Mouse (Mus musculus): ENCODE measurements around the gene Atp10a. TPM values are rescaled to one million over a fixed set of nuclear protein-coding genes. Genes with fewer than 3 reads are reported as not detected.

The Atp10a gene
- polyA plus RNA-seq (2012; rRNA removed) = 7.7 and 9.2 TPM in 2 replicates

DNA sequence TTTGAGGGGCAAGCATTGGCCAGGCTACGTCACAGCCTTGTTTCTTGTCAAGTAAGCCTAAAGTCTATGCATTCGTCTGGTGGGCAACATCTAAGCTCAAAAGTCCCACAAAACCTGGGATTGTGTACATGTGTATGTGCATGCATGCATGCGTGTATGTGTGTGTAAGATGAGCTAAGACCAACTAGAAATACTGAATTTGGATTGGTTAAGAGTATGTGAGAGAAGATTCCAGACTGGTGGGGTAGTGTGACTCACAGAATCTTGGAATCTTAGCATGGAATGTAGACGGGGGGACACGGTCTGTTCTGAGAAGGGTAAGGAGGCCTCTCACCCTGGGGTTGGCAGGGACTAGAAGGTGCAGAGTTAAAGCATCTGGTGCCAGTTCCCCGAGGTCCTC is at the start of gene Atp10a:
TSS of gene Atp10a (plus strand) at position 301 of the 400 bp plus-strand sequence.
- Histone ChIP-seq H3K27ac (ENCODE audit: insufficient read depth, low read length) (no peak within 1 kb of the TSS), H3K4me3 (ENCODE audit: insufficient read depth, low read length) (no peak within 1 kb of the TSS), H3K4me1 (ENCODE audit: control insufficient read depth, insufficient read depth, low read length) (no peaks in the 10 kb centered on the region)
- TF ChIP-seq POLR2A (IDR thresholded peaks at IDR 0.05; ENCODE audit: extremely low read depth, insufficient read depth, low read length) = no peak
- no peak for TF ChIP-seq CTCF (IDR thresholded peaks at IDR 0.05; ENCODE audit: extremely low read depth, insufficient read depth, low read length)

DNA sequence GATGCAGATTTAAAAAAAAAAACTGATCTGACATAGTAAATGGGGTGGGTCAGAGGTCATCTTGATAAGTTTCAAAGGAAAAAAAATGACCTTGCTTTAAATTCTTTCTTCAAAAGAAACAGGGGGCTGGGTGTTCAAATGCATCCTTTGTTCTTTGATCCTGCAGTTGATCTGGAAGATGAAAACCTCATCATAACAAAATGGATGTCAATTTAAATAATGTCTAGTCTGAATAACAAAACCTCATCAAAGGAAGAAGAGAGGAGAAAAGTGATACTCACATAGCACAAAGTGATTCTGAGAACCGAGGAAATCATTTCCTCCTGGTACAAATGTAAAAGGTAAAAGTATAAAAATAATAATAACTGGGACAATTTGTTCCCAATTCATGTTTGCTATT is 37.9 kb upstream of the Atp10a start:
- H3K4me1 ChIP-seq (ENCODE audit: control insufficient read depth, insufficient read depth, low read length) = no peaks in the 10 kb centered on the region
- H3K4me3 ChIP-seq (ENCODE audit: insufficient read depth, low read length) = no peak overlapping the region
- TF ChIP-seq POLR2A (IDR thresholded peaks at IDR 0.05; ENCODE audit: extremely low read depth, insufficient read depth, low read length) (no peak), CTCF (IDR thresholded peaks at IDR 0.05; ENCODE audit: extremely low read depth, insufficient read depth, low read length) (no peak)
- H3K27ac ChIP-seq (ENCODE audit: insufficient read depth, low read length) = no peak overlapping the region

DNA sequence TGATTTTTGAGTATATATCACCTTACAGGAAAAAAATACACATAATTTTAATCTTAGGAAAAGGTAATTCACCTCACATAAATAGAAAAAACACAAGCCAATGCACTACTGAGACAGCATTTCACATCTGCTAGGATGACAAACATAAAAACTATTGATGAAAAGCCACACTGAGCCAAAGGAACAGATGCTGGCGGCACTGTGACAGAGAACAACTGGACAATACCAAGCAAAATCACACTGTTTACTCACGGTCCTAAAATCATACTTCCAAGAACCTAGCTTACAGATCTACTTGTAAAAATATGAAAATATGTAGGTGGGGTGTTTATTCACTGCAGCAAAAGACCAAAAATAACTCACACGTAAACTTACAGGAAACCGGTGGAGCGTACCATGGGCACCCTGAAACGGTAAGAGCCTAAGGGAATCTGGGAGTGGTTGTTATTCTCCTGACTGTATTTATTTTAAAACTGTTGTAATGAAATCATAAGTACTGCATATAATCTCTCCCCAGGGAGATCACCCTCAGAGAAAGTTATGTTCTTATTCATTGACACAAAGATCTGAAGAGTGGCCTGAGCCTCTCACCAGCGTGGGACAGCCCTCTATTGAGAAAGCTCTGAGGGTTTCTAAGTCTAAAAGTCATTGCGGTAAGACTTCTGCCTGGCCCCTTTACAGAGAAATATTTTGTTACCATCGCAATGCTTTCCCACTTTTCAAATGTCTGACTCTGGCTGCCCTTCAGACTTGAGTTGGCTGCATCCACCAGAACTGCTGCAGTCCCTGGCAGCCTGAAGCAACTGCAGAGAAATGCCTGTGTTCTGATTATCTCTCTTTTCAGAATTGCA is 29.4 kb upstream of the Atp10a start:
- H3K4me3 ChIP-seq (ENCODE audit: insufficient read depth, low read length) = no peak overlapping the region
- no peak overlapping the region for H3K27ac ChIP-seq (ENCODE audit: insufficient read depth, low read length)
- TF ChIP-seq POLR2A (IDR thresholded peaks at IDR 0.05; ENCODE audit: extremely low read depth, insufficient read depth, low read length) (no peak), CTCF (IDR thresholded peaks at IDR 0.05; ENCODE audit: extremely low read depth, insufficient read depth, low read length) (no peak)
- no peaks in the 10 kb centered on the region for H3K4me1 ChIP-seq (ENCODE audit: control insufficient read depth, insufficient read depth, low read length)

DNA sequence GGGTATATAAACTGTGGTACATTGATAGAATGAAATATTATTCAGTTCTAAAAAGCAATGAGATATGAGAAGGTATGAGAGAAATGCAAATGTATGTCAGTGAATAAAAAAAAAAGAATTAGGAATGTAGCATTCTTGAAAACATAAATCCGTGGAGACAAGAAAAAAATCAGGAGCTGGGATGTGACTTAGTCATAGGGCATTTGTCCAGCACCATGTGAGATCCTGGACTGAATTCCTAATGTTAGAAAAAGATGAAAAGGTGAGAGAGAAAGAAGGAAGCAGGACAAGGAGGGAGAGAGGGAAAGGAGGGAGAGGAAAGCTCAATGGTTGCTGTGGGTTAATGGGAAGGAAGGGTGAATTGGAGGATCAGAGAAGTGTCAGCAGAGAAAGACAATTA is 28.6 kb upstream of the Atp10a start:
- H3K27ac ChIP-seq (ENCODE audit: insufficient read depth, low read length) = no peak overlapping the region
- no peaks in the 10 kb centered on the region for H3K4me1 ChIP-seq (ENCODE audit: control insufficient read depth, insufficient read depth, low read length)
- no peak overlapping the region for H3K4me3 ChIP-seq (ENCODE audit: insufficient read depth, low read length)
- TF ChIP-seq CTCF (IDR thresholded peaks at IDR 0.05; ENCODE audit: extremely low read depth, insufficient read depth, low read length) (no peak), POLR2A (IDR thresholded peaks at IDR 0.05; ENCODE audit: extremely low read depth, insufficient read depth, low read length) (no peak)

DNA sequence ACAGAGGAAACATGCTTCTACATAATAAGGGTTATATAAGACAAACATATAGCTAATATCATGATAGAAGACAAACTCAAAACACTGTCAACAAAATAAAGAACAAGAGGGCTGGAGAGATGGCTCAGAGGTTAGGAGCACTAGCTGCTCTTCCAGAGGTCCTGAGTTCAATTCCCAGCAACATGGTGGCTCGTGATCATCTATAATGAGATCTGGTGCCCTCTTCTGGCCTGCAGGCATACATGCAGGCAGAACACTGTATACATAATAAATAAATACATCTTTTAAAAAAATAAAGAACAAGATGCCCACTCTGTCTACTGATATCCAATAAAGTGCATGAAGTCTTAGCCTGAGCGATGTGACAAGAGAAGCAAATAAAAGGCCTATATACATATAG is 26.7 kb upstream of the Atp10a start:
- Histone ChIP-seq H3K4me1 (ENCODE audit: control insufficient read depth, insufficient read depth, low read length) (no peaks in the 10 kb centered on the region), H3K4me3 (ENCODE audit: insufficient read depth, low read length) (no peak overlapping the region), H3K27ac (ENCODE audit: insufficient read depth, low read length) (no peak overlapping the region)
- TF ChIP-seq CTCF (IDR thresholded peaks at IDR 0.05; ENCODE audit: extremely low read depth, insufficient read depth, low read length) = no peak
- TF ChIP-seq POLR2A (IDR thresholded peaks at IDR 0.05; ENCODE audit: extremely low read depth, insufficient read depth, low read length) = no peak

DNA sequence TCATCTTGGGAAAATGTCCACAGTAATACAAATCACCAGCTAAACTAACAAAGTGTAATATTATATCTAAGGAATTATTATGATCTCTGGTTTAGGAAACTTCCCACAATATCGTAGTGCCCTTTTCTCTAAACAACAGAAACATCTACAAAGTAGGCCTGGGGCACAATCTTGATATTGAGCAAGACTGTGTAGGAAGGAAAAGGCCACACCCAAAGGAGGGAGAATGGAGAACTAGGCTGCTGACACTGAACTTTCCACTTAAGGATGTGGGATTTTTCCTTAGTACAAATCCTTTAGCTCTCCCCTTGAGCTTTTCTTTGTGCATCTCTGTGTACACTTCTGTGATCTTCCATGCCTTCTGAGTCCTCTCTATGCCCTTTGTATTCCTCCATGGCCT is 22.3 kb upstream of the Atp10a start:
- H3K27ac ChIP-seq (ENCODE audit: insufficient read depth, low read length) = no peak overlapping the region
- no peak overlapping the region for H3K4me3 ChIP-seq (ENCODE audit: insufficient read depth, low read length)
- H3K4me1 ChIP-seq (ENCODE audit: control insufficient read depth, insufficient read depth, low read length) = no peaks in the 10 kb centered on the region
- TF ChIP-seq CTCF (IDR thresholded peaks at IDR 0.05; ENCODE audit: extremely low read depth, insufficient read depth, low read length) (no peak), POLR2A (IDR thresholded peaks at IDR 0.05; ENCODE audit: extremely low read depth, insufficient read depth, low read length) (no peak)

DNA sequence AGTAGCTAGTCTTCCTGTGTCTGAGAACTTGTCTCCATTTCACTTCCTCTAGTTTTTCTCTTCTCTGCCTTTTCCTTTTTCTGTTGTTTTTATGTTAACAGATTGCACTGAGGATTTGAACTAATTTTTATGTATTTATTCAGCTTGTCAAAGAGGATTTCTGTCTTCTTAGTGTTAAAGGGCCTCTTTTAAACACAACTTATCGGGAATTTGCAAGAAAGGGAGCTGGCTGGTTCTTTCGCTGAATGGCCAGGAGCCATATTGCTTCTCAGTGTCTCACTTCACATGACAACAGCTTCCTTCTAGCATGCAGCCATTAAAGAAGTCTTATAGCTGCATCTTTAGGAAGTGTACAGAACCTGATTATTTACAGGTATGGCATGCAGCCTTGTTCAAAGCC is 16.3 kb upstream of the Atp10a start:
- Histone ChIP-seq H3K4me1 (ENCODE audit: control insufficient read depth, insufficient read depth, low read length) (no peaks in the 10 kb centered on the region), H3K4me3 (ENCODE audit: insufficient read depth, low read length) (no peak overlapping the region), H3K27ac (ENCODE audit: insufficient read depth, low read length) (no peak overlapping the region)
- TF ChIP-seq POLR2A (IDR thresholded peaks at IDR 0.05; ENCODE audit: extremely low read depth, insufficient read depth, low read length) (no peak), CTCF (IDR thresholded peaks at IDR 0.05; ENCODE audit: extremely low read depth, insufficient read depth, low read length) (no peak)

DNA sequence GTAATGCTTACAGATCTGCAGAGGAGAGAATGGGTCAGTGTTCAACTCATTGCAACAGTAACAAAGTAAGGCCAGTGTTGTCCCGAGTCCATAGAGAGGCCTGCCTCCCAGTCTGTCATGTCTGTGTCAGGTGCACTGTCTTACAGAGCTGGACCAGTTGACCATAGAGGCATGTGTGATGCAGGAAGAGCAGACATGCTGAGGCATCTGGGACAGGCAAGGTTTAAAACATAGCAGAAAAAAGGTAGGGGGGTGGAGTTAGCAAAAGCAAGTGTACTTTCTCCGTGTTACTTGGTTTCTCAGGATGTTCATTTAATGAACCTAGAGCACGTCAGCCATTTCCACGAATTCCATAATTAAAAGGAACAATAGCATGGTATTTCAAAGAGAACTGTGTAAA is 15.5 kb upstream of the Atp10a start:
- no peak overlapping the region for H3K4me3 ChIP-seq (ENCODE audit: insufficient read depth, low read length)
- no peaks in the 10 kb centered on the region for H3K4me1 ChIP-seq (ENCODE audit: control insufficient read depth, insufficient read depth, low read length)
- H3K27ac ChIP-seq (ENCODE audit: insufficient read depth, low read length) = no peak overlapping the region
- TF ChIP-seq POLR2A (IDR thresholded peaks at IDR 0.05; ENCODE audit: extremely low read depth, insufficient read depth, low read length) = no peak
- TF ChIP-seq CTCF (IDR thresholded peaks at IDR 0.05; ENCODE audit: extremely low read depth, insufficient read depth, low read length) = no peak

DNA sequence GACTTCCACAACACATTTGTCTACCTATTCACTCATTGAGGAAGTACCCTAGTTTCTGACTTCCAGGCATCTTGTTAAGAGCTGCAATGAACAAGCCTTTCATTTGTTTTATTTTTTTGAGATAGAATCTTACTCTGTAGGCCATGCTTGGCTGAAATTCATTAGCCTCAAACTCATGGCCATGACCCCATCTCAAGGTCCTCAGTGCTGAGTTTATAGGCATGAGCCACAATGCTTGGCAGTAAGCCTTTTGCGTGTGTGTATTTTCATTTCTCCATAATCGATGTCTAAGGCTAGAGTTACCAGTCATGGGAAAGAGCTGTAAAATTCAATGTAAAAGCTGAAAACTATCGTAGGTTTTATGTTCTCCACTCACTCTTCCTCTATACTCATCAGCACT is 14.1 kb upstream of the Atp10a start:
- TF ChIP-seq CTCF (IDR thresholded peaks at IDR 0.05; ENCODE audit: extremely low read depth, insufficient read depth, low read length) (no peak), POLR2A (IDR thresholded peaks at IDR 0.05; ENCODE audit: extremely low read depth, insufficient read depth, low read length) (no peak)
- Histone ChIP-seq H3K4me3 (ENCODE audit: insufficient read depth, low read length) (no peak overlapping the region), H3K4me1 (ENCODE audit: control insufficient read depth, insufficient read depth, low read length) (no peaks in the 10 kb centered on the region), H3K27ac (ENCODE audit: insufficient read depth, low read length) (no peak overlapping the region)

DNA sequence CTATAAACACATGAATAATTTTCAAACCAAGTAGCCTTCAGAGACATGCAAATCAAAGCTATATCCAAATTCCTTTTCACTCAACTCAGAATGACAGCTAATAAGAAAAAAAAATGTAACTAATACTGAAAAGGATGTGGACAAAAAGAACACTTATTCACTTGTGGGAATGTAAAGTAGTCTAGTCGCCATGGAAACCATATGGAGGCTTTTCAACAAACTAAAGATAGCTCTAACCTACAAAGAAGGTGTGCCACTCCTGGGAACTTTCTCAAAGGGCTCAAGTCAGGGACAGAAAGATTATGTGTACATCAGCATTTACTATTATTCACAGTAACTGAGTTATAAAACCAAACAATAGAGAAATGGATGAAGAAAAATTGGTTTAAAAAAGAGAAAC is 8.6 kb upstream of the Atp10a start:
- H3K4me1 ChIP-seq (ENCODE audit: control insufficient read depth, insufficient read depth, low read length) = no peaks in the 10 kb centered on the region
- H3K4me3 ChIP-seq (ENCODE audit: insufficient read depth, low read length) = no peak overlapping the region
- TF ChIP-seq CTCF (IDR thresholded peaks at IDR 0.05; ENCODE audit: extremely low read depth, insufficient read depth, low read length) = no peak
- H3K27ac ChIP-seq (ENCODE audit: insufficient read depth, low read length) = no peak overlapping the region
